Comparison of ENCODE assay signal across 22 mouse cellular contexts in the genomic region with DNA sequence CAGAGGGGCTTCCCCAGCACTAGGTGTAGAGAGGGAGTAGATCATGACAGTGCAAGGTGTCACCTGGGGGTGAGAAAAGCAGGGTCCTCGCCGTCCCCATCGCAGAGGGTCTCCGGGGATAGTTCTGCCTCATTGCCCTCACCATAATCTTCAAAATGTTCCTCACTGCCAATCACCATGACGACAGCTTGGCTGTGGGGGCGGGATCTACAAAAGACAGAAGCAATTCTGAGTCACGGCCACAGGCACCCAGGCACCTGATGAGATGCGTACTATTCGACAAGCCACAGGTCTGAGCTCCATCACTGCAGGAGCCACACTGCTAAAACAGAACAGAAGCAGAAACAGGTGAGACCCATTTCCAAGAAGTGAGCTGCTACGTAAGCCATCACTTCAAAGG. TPM values are rescaled to one million over a fixed set of nuclear protein-coding genes. Genes with fewer than 3 reads are reported as not detected.
DNase-seq lines count a peak whose midpoint lies in the region; ATAC-seq and TF ChIP-seq lines count a peak whose summit lies in the region.
"Had no signal": no experiment of that assay in that cellular context is flagged by ENCODE, and none has a peak within 500 bp of the region (broad histone marks: within the 10 kb centered on the region; RNA-seq: fewer than 3 reads in every experiment).

No protein-coding gene starts in this region.

- peak; percentile 18 for DNase-seq in CD4-positive, CD25-positive, alpha-beta regulatory T cell, adult 2 months (ENCODE audit: low read depth, low spot score)
- DNase-seq in 3T3-L1 (ENCODE audit: low read depth, low spot score), result peak; percentile 11
- peak; percentile 72 to 77 for DNase-seq in layer of hippocampus, adult 8-10 months (ENCODE audit: low spot score in 2 of 2)
- peak; percentile 55 to 72 for DNase-seq in left cerebral cortex, postnatal 14 days (ENCODE audit: low spot score in 2 of 2)
- DNase-seq in forebrain, embryonic 11.5 days (ENCODE audit: low spot score), result no peak
- DNase-seq in stomach, postnatal 0 days (ENCODE audit: low spot score), result no peak
- no peak for DNase-seq in embryo, embryonic 10.5 days (ENCODE audit: low spot score)
- DNase-seq: adrenal gland, postnatal 25 days; cerebellum, adult 9-10 months; heart, postnatal 36 days; kidney, adult 11 months; kidney, postnatal 25 days had no signal

- TF ChIP-seq CTCF in stomach, postnatal 0 days (IDR thresholded peaks at IDR 0.05; ENCODE audit: low read depth), result no peak

- no peak overlapping the region for H3K27ac ChIP-seq in forebrain, embryonic 11.5 days (ENCODE audit: low read depth, low read length)
- no peak overlapping the region for H3K27ac ChIP-seq in stomach, postnatal 0 days (replicated peaks)
- H3K27ac ChIP-seq: embryonic facial prominence, embryonic 13.5 days; hindbrain, embryonic 15.5 days; liver, embryonic 12.5 days; lung, embryonic 15.5 days; midbrain, embryonic 13.5 days; neural tube, embryonic 15.5 days had no signal

- no peak overlapping the region for H3K4me3 ChIP-seq in forebrain, embryonic 11.5 days (ENCODE audit: low read depth, low read length)
- no peak overlapping the region for H3K4me3 ChIP-seq in stomach, postnatal 0 days (ENCODE audit: low read depth, low read length)
- H3K4me3 ChIP-seq: embryonic facial prominence, embryonic 13.5 days; heart, embryonic 12.5 days; hindbrain, embryonic 15.5 days; liver, embryonic 12.5 days; lung, embryonic 15.5 days; midbrain, embryonic 13.5 days; neural tube, embryonic 15.5 days had no signal

- no peak overlapping the region for H3K9ac ChIP-seq in forebrain, embryonic 11.5 days (ENCODE audit: low read length)
- H3K9ac ChIP-seq in stomach, postnatal 0 days (ENCODE audit: low read length), result no peak overlapping the region
- H3K9ac ChIP-seq: embryonic facial prominence, embryonic 13.5 days; heart, embryonic 12.5 days; hindbrain, embryonic 15.5 days; liver, embryonic 12.5 days; lung, embryonic 15.5 days; midbrain, embryonic 13.5 days; neural tube, embryonic 15.5 days had no signal

- H3K36me3 ChIP-seq in forebrain, embryonic 11.5 days (ENCODE audit: control insufficient read depth, insufficient read depth, low read length), result peaks cover 4% of the 10 kb centered on the region; the same call in 1 of the 2 replicates
- H3K36me3 ChIP-seq in stomach, postnatal 0 days (ENCODE audit: control insufficient read depth, insufficient read depth, low read length), result 0 out of 2 replicates have a peak, but pooled peaks cover 3% of the 10 kb centered on the region
- H3K36me3 ChIP-seq: liver, embryonic 12.5 days had no signal

- H3K9me3 ChIP-seq in forebrain, embryonic 11.5 days (ENCODE audit: control insufficient read depth, low read length), result no peaks in the 10 kb centered on the region
- H3K9me3 ChIP-seq in stomach, postnatal 0 days (ENCODE audit: control insufficient read depth, low read length), result no peaks in the 10 kb centered on the region
- H3K9me3 ChIP-seq: embryonic facial prominence, embryonic 13.5 days; heart, embryonic 12.5 days; hindbrain, embryonic 15.5 days; liver, embryonic 12.5 days; lung, embryonic 15.5 days; midbrain, embryonic 13.5 days; neural tube, embryonic 15.5 days had no signal

- no peaks in the 10 kb centered on the region for H3K27me3 ChIP-seq in forebrain, embryonic 11.5 days (ENCODE audit: control insufficient read depth, insufficient read depth, low read length)
- H3K27me3 ChIP-seq in stomach, postnatal 0 days (ENCODE audit: control insufficient read depth, insufficient read depth, low read length), result no peaks in the 10 kb centered on the region
- H3K27me3 ChIP-seq: embryonic facial prominence, embryonic 13.5 days; heart, embryonic 12.5 days; hindbrain, embryonic 15.5 days; liver, embryonic 12.5 days; lung, embryonic 15.5 days; midbrain, embryonic 13.5 days; neural tube, embryonic 15.5 days; Patski had no signal

- H3K4me1 ChIP-seq in forebrain, embryonic 11.5 days (replicated peaks; ENCODE audit: control insufficient read depth, insufficient read depth, low read length), result no peaks in the 10 kb centered on the region
- no peaks in the 10 kb centered on the region for H3K4me1 ChIP-seq in stomach, postnatal 0 days (replicated peaks; ENCODE audit: control insufficient read depth, insufficient read depth)
- H3K4me1 ChIP-seq: embryonic facial prominence, embryonic 13.5 days; midbrain, embryonic 13.5 days had no signal

- intact Hi-C loops in left cerebral cortex, postnatal 14 days (cut with DNase I), result no loop called here

- TF ChIP-seq EP300 in stomach, postnatal 0 days (optimal IDR thresholded peaks at IDR 0.05), result no peak

- no peak overlapping the region for H3K4me2 ChIP-seq in forebrain, embryonic 11.5 days (ENCODE audit: low read depth, low read length, severe bottlenecking)
- H3K4me2 ChIP-seq in stomach, postnatal 0 days (replicated peaks; ENCODE audit: low read depth), result no peak overlapping the region
- H3K4me2 ChIP-seq: embryonic facial prominence, embryonic 13.5 days; heart, embryonic 12.5 days; hindbrain, embryonic 15.5 days; liver, embryonic 12.5 days; lung, embryonic 15.5 days; midbrain, embryonic 13.5 days; neural tube, embryonic 15.5 days had no signal

- ATAC-seq in CD4-positive, CD25-positive, alpha-beta regulatory T cell, adult 4 months, result no peak
- no peak for ATAC-seq in forebrain, embryonic 11.5 days (replicated peaks; ENCODE audit: low FRiP score)
- no peak for ATAC-seq in stomach, postnatal 0 days (ENCODE audit: low FRiP score, low TSS enrichment)
- ATAC-seq: activated CD4-positive, CD25-positive, alpha-beta regulatory T cell, adult 4 months; liver, embryonic 12.5 days; midbrain, embryonic 13.5 days; Patski had no signal

- WGBS in forebrain, embryonic 11.5 days, result 87% methylated on average over 10 of the region's 10 CpGs
- WGBS in stomach, postnatal 0 days, result 85% methylated on average over 10 of the region's 10 CpGs

RNA-seq across cellular contexts. Expression of gene Capn15, which starts 28.1 kb away (rescaled TPM):
- 1 to 10 TPM; 5.3 to 6.6 TPM for polyA plus RNA-seq in CD4-positive, CD25-positive, alpha-beta regulatory T cell, adult 4 months (2017; shearing (Covaris generic))
- 10 to 100 TPM; 45.4 to 61.2 (median 53.8) TPM for total RNA-seq in layer of hippocampus, adult 8-10 months (2022)
- 10 to 100 TPM; 46.5 to 50.0 TPM for total RNA-seq in left cerebral cortex, postnatal 14 days (2021)
- 31.4 and 33.1 TPM in 2 replicates for polyA plus RNA-seq in forebrain, embryonic 11.5 days (2014; fragmentation: Nextera tagmentation; extraction: Ambion mirVana)
- polyA plus RNA-seq in stomach, postnatal 0 days (2015; fragmentation: Nextera tagmentation; extraction: Ambion mirVana), result 12.5 and 13.7 TPM in 2 replicates

RNA-seq across cellular contexts. Expression of gene Rab11fip3, which starts 55.6 kb away (rescaled TPM):
- polyA plus RNA-seq in CD4-positive, CD25-positive, alpha-beta regulatory T cell, adult 4 months (2017; shearing (Covaris generic)), result 1 to 10 TPM; 1.8 to 2.3 TPM
- 100 to 1,000 TPM in 3 of 4 experiments, 10 to 100 TPM in 1; 96.5 to 113 (median 102) TPM for total RNA-seq in layer of hippocampus, adult 8-10 months (2022)
- 10 to 100 TPM; 80.5 to 85.2 TPM for total RNA-seq in left cerebral cortex, postnatal 14 days (2021)
- polyA plus RNA-seq in forebrain, embryonic 11.5 days (2014; fragmentation: Nextera tagmentation; extraction: Ambion mirVana), result 31.3 and 35.1 TPM in 2 replicates
- 4.5 and 5.1 TPM in 2 replicates for polyA plus RNA-seq in stomach, postnatal 0 days (2015; fragmentation: Nextera tagmentation; extraction: Ambion mirVana)

Comparison
In these comparisons a context has a peak if more than half of its experiments do, and no peak if none do; other contexts are left out.
1. DNase-seq: peak in CD4-positive, CD25-positive, alpha-beta regulatory T cell, adult 2 months (single experiment), 3T3-L1 (single experiment), layer of hippocampus, adult 8-10 months (2 of 2) and left cerebral cortex, postnatal 14 days (2 of 2); none in forebrain, embryonic 11.5 days (single experiment), stomach, postnatal 0 days (single experiment) and embryo, embryonic 10.5 days (single experiment).